Mouse (Mus musculus) c-Kit-positive CD71-positive TER-119-positive erythroid progenitor cells, embryonic 14.5 days (primary cell): ENCODE measurements around the gene Rnd1.

ENCODE experiments used
- DNase-seq: peaks from one replicate; pipeline ENCODE4 v3.0.0-alpha.2; 2013; ENCODE audit warnings: low spot score

Gene Rnd1

DNA sequence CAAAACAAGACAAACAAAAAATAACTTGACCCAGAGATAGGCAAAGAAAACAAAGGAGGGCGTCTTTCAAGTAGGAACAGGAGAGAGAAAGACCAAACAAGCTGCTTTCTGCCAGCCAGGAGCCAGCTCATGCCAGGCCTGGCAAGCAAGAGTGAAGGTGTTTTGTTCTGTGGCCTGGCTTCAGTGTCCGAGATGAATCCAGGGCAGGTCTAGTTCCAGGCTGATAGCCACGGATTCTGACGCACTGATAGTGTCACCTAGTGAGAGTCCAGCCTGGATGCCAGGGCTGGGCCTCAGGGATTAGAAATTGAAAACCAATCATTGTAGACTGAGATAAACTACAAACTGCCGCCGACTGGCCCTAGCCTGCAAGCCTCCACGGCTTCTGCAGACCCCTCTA is 716 bp upstream of the Rnd1 start:
- DNase-seq = no peak

GRCm38 (mm10) chr15:98676471-98676870 is 790 bp downstream of the Rnd1 start:
- DNase-seq = no peak

- DNase-seq = no peak
Measured at GRCm38 (mm10) chr15:98675634-98676250, 1.5 kb downstream of the Rnd1 start.

DNA sequence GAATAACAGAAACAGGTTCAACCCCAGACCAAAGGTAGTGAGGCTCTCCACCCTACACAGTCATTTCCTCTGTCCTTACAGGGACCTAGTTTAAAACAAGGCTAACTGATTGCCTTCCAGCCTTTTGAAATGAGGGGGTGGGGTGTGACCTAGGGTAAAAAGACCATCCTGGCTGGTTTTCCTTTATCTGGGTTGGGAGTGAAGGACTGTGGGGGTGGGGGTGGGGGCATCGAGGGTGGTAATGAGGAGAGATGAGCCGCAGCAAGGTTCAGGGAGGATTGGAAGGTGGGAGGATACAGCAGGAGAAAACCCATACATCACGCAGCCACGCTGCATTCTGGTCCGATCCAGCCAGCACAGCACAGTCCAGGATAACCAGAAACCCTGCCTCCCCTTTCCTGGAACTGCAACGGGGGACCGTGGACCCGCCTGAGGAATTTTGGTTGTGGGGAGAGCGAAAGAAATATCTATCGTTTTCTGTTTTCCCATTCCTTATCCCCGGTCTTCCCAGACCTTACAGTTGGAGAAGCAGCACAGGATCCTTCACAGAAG is 2.2 kb downstream of the Rnd1 start:
- no peak for DNase-seq

GRCm38 (mm10) chr15:98674284-98674993 is 2.8 kb downstream of the Rnd1 start:
- DNase-seq = no peak

- no peak for DNase-seq
Measured at GRCm38 (mm10) chr15:98673732-98674131, 3.5 kb downstream of the Rnd1 start.

DNA sequence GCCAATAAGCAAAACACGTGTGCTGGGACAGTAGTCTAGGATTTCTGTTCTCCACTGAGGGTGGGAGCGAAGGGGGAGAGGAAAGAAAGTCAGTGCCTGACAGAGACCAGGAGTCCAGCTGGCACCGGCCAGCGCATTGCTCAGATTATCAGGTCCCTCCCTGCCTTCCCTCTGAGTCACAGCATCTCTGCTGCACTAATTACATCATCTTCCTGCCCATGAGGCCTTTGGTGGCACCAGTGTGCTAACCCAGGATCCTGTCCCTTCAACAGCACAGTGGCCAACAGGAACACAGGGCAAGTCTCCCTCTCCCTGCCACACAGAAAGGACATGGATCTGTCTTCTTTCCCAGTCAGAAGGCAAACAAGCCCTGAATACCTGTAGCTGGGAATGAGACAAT is 4.7 kb downstream of the Rnd1 start:
- no peak for DNase-seq

GRCm38 (mm10) chr15:98664042-98664907 is 13.0 kb downstream of the Rnd1 start:
- DNase-seq = peak; percentile 33

- peak; percentile 94 for DNase-seq
Measured at GRCm38 (mm10) chr15:98662567-98663545, 14.4 kb downstream of the Rnd1 start, which contains the start of gene Ddx23. Gene Ddx23 (minus strand): TSS chr15:98662894.

- DNase-seq = peak; percentile 66
Measured at GRCm38 (mm10) chr15:98662198-98662566, 15.1 kb downstream of the Rnd1 start.

DNA sequence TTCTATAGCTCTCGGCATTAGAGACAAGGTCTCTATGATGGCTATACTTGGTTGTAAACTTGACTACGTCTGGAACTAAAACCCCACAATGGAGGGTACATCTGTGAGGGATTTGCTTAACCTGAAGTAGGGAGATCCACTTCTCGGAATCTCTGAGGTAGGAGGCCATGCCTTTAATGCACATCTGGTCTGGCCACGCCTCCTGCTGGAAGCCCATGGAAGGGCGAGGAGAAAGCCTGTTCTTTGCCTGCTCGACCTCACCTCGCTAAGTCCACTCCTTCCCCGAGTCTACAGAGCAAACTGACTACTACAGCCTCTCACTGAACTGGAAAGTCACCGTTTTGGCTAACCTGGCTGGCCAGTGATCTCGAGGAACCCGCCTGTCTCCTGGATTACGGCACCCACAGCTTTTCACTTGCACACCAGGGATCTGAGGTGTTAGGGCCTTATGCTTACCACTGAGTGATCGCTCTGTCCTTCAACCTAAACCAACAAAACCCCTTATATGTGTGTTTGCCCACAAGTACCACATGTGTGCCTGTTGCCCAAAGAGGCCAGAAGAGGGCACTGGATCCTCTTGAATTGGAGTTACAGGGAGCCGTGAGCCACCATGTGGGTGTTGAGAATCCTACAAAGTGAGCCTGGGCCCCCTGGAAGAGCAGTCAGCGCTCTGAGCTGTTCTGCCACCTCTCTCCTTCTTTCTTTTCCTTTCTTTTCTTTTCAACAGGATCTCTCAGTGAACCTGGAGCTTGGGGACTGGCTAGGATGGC is 20.1 kb downstream of the Rnd1 start:
- no peak for DNase-seq

DNA sequence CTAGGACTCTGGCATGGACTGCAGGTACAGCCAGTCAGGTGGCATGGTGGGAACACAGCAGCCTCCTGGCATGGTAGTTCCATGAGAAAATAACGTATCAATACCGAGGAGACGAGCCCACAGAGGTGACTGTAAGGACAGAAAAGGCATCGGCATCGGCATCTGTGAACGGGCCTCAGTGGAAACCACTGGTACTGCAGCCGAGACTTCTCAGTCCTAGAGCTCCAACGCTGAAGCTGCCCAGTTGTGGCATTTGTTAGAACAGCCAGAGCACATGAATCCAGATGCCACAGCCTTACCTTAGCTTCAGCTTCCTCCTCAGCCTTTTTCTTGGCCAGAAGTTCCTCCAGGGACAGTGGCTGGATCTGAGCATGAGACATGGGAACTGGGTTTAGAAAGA is 25.1 kb downstream of the Rnd1 start:
- DNase-seq = no peak

DNA sequence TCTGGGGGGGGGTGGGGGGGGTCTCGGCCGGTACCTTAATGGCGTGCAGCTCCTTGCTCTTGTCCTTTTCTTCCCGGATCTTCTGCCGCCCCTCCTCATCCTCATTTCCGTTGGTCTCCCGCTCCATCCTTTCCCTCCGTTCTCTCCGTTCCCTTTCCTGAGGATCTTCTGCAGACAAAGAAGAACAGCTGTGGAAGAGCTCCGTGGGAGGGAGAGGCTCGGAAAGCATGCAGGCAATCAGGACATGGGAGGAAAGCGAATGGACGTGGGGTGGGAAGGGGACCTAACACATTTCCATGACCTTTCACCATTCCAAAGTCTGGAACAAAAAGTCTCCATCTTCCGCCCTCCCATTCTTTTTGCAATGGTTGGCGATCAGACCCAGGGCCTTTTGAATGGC is 25.8 kb downstream of the Rnd1 start:
- no peak for DNase-seq

- DNase-seq = no peak
Measured at GRCm38 (mm10) chr15:98648071-98648470, 29.2 kb downstream of the Rnd1 start.

DNA sequence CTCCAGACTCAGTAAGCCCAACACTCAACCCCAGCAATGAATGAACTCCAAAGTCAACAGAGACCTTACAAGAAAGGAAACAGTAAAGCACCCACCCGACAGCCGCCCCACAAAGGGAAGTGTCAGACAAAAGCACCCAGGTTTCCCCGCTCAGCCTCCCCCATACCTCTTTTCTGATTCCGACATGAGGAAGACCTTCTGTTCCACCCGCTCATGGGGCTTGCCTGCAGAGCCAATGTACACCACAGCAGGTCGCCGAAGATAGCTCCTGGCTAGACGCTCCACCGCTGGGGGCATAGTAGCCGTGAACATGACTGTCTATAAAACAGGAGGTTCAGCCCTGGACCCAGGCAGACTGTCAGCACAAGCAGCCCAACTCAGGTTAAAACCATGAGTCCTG is 30.0 kb downstream of the Rnd1 start:
- DNase-seq = no peak

DNA sequence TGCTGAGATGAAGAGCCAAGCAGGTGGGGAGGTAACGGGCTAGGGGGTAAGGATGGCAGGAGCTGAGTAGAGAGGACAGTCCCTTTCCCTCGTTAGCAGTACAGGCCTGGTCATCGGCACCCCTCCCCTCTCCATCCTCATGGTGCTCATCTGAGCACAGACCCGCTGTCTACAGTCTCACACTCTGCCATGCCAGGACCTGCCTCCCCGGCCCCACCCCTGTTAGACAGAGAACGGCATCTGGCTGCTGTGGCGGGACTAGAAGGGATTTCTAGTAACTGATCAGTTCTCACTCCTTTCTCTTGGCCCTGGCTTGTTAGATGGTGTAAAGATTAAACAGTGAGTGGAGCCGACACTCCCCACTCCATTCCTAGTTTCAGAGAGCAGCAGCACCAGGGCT is 30.5 kb downstream of the Rnd1 start:
- no peak for DNase-seq

- no peak for DNase-seq
Measured at GRCm38 (mm10) chr15:98645057-98646026, 31.9 kb downstream of the Rnd1 start.

GRCm38 (mm10) chr15:98644406-98644805 is 32.9 kb downstream of the Rnd1 start:
- no peak for DNase-seq

DNA sequence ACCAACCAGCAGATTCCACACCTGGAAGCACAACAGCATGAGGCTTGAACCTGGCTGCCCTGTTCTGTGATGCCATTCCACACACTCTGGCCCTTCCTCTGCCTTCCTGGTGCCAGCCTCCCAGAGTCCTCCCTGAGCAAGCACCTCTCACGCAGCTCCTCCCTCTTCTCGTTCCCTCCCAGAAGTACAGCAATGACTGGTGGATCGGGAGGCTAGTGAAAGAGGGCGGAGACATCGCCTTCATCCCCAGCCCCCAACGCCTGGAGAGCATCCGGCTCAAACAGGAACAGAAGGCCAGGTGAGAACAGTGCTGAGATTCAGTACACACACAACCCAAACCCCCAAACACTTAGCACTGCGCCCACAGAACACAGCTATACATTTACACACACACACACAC is 37.1 kb downstream of the Rnd1 start:
- DNase-seq = no peak
